Mouse (Mus musculus): ENCODE results near the gene Gm10309. TPM values are rescaled to one million over a fixed set of nuclear protein-coding genes. Genes with fewer than 3 reads are reported as not detected.
A peak's percentile ranks its signal among the peaks of the same experiment; 100 is the strongest.

Gm10309 gene
- polyA plus RNA-seq (2014; fragmentation: Nextera tagmentation; extraction: Ambion mirVana) = 0.11 and 0.24 TPM in 2 replicates

- peak; percentile 29 for DNase-seq (ENCODE audit: low spot score)
- 86% methylated on average over 8 of the region's 8 CpGs for WGBS
- no peaks in the 10 kb centered on the region for H3K9me3 ChIP-seq (ENCODE audit: control insufficient read depth, low read length)
These were observed at the start of gene Gm10309 for GRCm38 (mm10) chr17:86505183-86505631. Gm10309 (minus strand) TSS chr17:86505232.

GRCm38 (mm10) chr17:86551995-86552394 is 47.0 kb upstream of the Gm10309 start:
- H3K4me2 ChIP-seq (ENCODE audit: low read depth, low read length) = no peak overlapping the region
- no peak overlapping the region for H3K9ac ChIP-seq (ENCODE audit: low read depth, low read length)
- 85% methylated on average over 6 of the region's 6 CpGs for WGBS
- no peaks in the 10 kb centered on the region for H3K36me3 ChIP-seq (ENCODE audit: control insufficient read depth, insufficient read depth, low read length)
- no peak for ATAC-seq (ENCODE audit: low read depth)
- no peaks in the 10 kb centered on the region for H3K27me3 ChIP-seq (replicated peaks; ENCODE audit: control insufficient read depth, insufficient read depth, low read length)
- no peak overlapping the region for H3K4me3 ChIP-seq (ENCODE audit: low read depth, low read length)
- H3K9me3 ChIP-seq (ENCODE audit: control insufficient read depth, low read length) = no peaks in the 10 kb centered on the region
- no peak for DNase-seq (ENCODE audit: low spot score)
- H3K4me1 ChIP-seq (ENCODE audit: control insufficient read depth, insufficient read depth, low read length) = no peaks in the 10 kb centered on the region
- no peak overlapping the region for H3K27ac ChIP-seq (replicated peaks; ENCODE audit: low read depth, low read length)

More at GRCm38 (mm10) chr17:86505183-86505631, at the start of gene Gm10309:
- H3K4me3 ChIP-seq (ENCODE audit: low read depth, low read length) = no peak within 1 kb of the TSS
- H3K27me3 ChIP-seq (replicated peaks; ENCODE audit: control insufficient read depth, insufficient read depth, low read length) = no peaks in the 10 kb centered on the region
- H3K4me2 ChIP-seq (ENCODE audit: low read depth, low read length) = no peak within 1 kb of the TSS
- 0 out of 2 replicates have a peak, but pooled peaks cover 2% of the 10 kb centered on the region for H3K4me1 ChIP-seq (ENCODE audit: control insufficient read depth, insufficient read depth, low read length)
- no peak within 1 kb of the TSS for H3K9ac ChIP-seq (ENCODE audit: low read depth, low read length)
- ATAC-seq (ENCODE audit: low read depth) = no peak
- no peak within 1 kb of the TSS for H3K27ac ChIP-seq (replicated peaks; ENCODE audit: low read depth, low read length)
- H3K36me3 ChIP-seq (ENCODE audit: control insufficient read depth, insufficient read depth, low read length) = no peaks in the 10 kb centered on the region

GRCm38 (mm10) chr17:86551561-86551960 is 46.5 kb upstream of the Gm10309 start:
- no peak overlapping the region for H3K9ac ChIP-seq (ENCODE audit: low read depth, low read length)
- H3K9me3 ChIP-seq (ENCODE audit: control insufficient read depth, low read length) = no peaks in the 10 kb centered on the region
- H3K27ac ChIP-seq (replicated peaks; ENCODE audit: low read depth, low read length) = no peak overlapping the region
- ATAC-seq (ENCODE audit: low read depth) = no peak
- no peak for DNase-seq (ENCODE audit: low spot score)
- H3K4me1 ChIP-seq (ENCODE audit: control insufficient read depth, insufficient read depth, low read length) = no peaks in the 10 kb centered on the region
- H3K27me3 ChIP-seq (replicated peaks; ENCODE audit: control insufficient read depth, insufficient read depth, low read length) = no peaks in the 10 kb centered on the region
- no peak overlapping the region for H3K4me3 ChIP-seq (ENCODE audit: low read depth, low read length)
- 85% methylated on average over 10 of the region's 10 CpGs for WGBS
- H3K4me2 ChIP-seq (ENCODE audit: low read depth, low read length) = no peak overlapping the region
- no peaks in the 10 kb centered on the region for H3K36me3 ChIP-seq (ENCODE audit: control insufficient read depth, insufficient read depth, low read length)

DNA sequence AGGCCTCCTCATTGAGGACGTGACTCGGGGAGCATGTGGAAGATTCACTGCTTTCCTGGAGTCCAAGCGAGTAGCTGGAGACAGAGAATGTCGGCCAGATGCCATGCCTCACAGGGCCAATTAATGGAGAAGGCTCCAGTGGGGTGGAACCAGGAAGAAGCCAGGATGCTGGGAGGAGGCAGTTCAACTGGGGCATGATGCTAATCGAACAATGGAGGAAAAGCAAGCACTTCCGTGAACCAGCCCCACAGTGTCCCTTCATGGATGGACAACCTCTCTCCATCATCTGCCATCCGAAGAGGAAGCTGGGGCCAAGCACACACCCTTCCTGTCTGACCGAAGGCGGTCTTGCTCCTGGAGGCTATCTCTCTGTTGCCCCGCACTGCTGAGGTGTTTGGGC is 44.1 kb upstream of the Gm10309 start:
- no peak for DNase-seq (ENCODE audit: low spot score)

GRCm38 (mm10) chr17:86546529-86546928 is 41.5 kb upstream of the Gm10309 start:
- no peak overlapping the region for H3K4me2 ChIP-seq (ENCODE audit: low read depth, low read length)
- no peak overlapping the region for H3K27ac ChIP-seq (replicated peaks; ENCODE audit: low read depth, low read length)
- ATAC-seq (ENCODE audit: low read depth) = no peak
- no peaks in the 10 kb centered on the region for H3K27me3 ChIP-seq (replicated peaks; ENCODE audit: control insufficient read depth, insufficient read depth, low read length)
- WGBS = 67% methylated on average over 7 of the region's 7 CpGs
- no peak overlapping the region for H3K9ac ChIP-seq (ENCODE audit: low read depth, low read length)
- no peaks in the 10 kb centered on the region for H3K4me1 ChIP-seq (ENCODE audit: control insufficient read depth, insufficient read depth, low read length)
- H3K4me3 ChIP-seq (ENCODE audit: low read depth, low read length) = no peak overlapping the region
- DNase-seq (ENCODE audit: low spot score) = no peak
- H3K36me3 ChIP-seq (ENCODE audit: control insufficient read depth, insufficient read depth, low read length) = no peaks in the 10 kb centered on the region
- no peaks in the 10 kb centered on the region for H3K9me3 ChIP-seq (ENCODE audit: control insufficient read depth, low read length)

More for the DNA sequence above, 44.1 kb upstream of the Gm10309 start:
- H3K27ac ChIP-seq (replicated peaks; ENCODE audit: low read depth, low read length) = no peak overlapping the region
- H3K4me3 ChIP-seq (ENCODE audit: low read depth, low read length) = no peak overlapping the region
- no peaks in the 10 kb centered on the region for H3K27me3 ChIP-seq (replicated peaks; ENCODE audit: control insufficient read depth, insufficient read depth, low read length)
- 89% methylated on average over 10 of the region's 10 CpGs for WGBS
- no peak overlapping the region for H3K4me2 ChIP-seq (ENCODE audit: low read depth, low read length)
- H3K4me1 ChIP-seq (ENCODE audit: control insufficient read depth, insufficient read depth, low read length) = no peaks in the 10 kb centered on the region
- H3K9ac ChIP-seq (ENCODE audit: low read depth, low read length) = no peak overlapping the region
- ATAC-seq (ENCODE audit: low read depth) = no peak
- no peaks in the 10 kb centered on the region for H3K36me3 ChIP-seq (ENCODE audit: control insufficient read depth, insufficient read depth, low read length)
- no peaks in the 10 kb centered on the region for H3K9me3 ChIP-seq (ENCODE audit: control insufficient read depth, low read length)

DNA sequence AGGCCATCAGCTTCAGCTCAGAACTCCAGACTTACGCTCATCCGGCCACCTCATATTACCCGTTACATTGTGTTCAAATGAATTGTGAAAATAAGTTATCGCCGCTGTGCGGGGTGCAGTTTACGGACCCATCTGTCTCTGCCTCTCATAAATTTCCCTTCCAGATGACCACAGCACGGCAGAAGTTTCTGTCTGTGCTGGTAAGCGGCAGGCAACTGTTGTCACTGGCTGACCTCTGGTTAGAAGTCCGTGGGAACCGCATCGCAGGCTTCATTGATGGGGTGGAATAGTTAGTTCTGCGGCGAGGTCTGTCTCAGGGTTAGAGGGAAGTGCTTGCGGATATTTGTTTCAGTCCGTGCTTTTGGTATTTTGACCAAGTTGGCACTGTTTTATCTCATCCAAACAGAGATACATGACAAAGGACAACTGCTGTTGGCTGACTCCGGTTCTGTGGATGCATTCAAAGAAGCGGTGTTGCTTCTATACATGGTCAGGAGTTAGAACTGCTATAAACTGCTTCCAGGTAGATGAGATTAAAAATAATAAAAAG is 34.9 kb upstream of the Gm10309 start:
- Histone ChIP-seq H3K9me3 (ENCODE audit: control insufficient read depth, low read length) (no peaks in the 10 kb centered on the region), H3K27me3 (replicated peaks; ENCODE audit: control insufficient read depth, insufficient read depth, low read length) (no peaks in the 10 kb centered on the region), H3K9ac (ENCODE audit: low read depth, low read length) (no peak overlapping the region), H3K4me3 (ENCODE audit: low read depth, low read length) (no peak overlapping the region), H3K4me1 (ENCODE audit: control insufficient read depth, insufficient read depth, low read length) (no peaks in the 10 kb centered on the region; the same call in 1 of the 2 replicates), H3K27ac (replicated peaks; ENCODE audit: low read depth, low read length) (no peak overlapping the region), H3K4me2 (ENCODE audit: low read depth, low read length) (no peak overlapping the region), H3K36me3 (ENCODE audit: control insufficient read depth, insufficient read depth, low read length) (no peaks in the 10 kb centered on the region)
- 90% methylated on average over 18 of the region's 18 CpGs for WGBS
- ATAC-seq (ENCODE audit: low read depth) = no peak
- DNase-seq (ENCODE audit: low spot score) = no peak

DNA sequence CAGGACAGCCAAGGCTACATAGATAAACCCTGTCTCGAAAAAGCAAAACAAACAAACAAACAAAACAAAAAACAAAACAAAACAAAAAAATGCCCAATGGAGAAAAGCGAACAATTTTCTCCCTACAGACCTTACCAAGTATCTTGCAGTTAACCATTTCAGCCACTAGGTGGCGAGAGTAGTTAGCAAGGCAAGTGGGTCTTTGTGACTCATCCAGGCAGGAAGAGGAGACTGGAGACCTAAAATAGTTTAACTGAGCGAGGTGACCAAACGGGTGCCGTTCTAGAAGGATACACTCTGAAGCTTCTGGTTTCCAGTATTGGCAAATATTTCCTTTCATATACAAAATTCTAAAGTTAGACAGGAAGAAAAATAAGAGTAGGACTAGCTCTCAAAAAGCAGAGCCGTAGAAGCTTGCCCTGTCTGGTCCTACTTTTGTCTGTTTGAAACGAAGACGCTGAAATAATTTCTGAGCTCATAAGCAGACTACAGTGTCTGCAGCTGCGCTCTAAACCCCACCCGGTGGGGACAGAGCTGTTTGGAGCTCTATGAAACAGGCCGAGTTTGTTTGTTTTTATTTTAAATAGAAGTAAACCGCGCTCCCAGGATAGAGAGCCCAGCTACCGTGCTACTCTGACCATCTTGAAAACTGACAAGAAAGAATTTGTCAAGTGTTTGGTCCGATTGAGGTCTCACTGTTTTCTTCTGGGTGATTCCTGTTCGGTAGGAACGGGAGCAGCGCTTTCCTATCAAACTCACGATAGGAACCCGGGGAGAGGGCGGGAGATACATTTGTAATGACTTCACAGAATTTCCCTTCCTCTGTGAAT is 31.0 kb upstream of the Gm10309 start:
- peak; percentile 95 for DNase-seq (ENCODE audit: low spot score)
- H3K9ac ChIP-seq (ENCODE audit: low read depth, low read length) = peak overlapping the region; percentile 47
- peak overlapping the region; percentile 25 for H3K4me3 ChIP-seq (ENCODE audit: low read depth, low read length)
- H3K27ac ChIP-seq (replicated peaks; ENCODE audit: low read depth, low read length) = peak overlapping the region; percentile 57
- no peaks in the 10 kb centered on the region for H3K27me3 ChIP-seq (replicated peaks; ENCODE audit: control insufficient read depth, insufficient read depth, low read length)
- peak overlapping the region; percentile 56 for H3K4me2 ChIP-seq (ENCODE audit: low read depth, low read length)
- H3K9me3 ChIP-seq (ENCODE audit: control insufficient read depth, low read length) = no peaks in the 10 kb centered on the region
- no peaks in the 10 kb centered on the region for H3K36me3 ChIP-seq (ENCODE audit: control insufficient read depth, insufficient read depth, low read length)
- WGBS = 20% methylated on average over 22 of the region's 22 CpGs
- peak; percentile 84 for ATAC-seq (ENCODE audit: low read depth)
- H3K4me1 ChIP-seq (ENCODE audit: control insufficient read depth, insufficient read depth, low read length) = peaks cover 8% of the 10 kb centered on the region; the same call in 1 of the 2 replicates

DNA sequence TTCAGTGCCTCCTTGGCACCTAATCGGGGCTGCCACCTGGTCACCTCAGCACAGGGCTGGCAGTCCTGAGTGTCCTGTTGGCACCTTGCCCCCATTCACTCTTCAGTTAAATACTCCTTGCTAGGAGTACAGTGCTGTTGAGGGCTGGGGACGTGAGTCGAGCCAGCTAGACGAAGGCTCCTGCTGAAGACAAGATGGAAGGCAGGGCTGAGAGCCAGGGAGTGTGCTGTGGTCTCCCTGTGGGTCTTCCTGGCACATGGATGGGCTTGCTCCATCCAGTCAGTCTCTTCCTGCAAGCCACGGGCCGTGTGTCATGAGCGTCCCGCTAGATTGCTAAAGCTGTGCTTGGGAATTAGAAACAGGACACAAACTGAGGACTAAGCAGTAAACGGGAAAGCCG is 30.1 kb upstream of the Gm10309 start:
- DNase-seq (ENCODE audit: low spot score) (no peak), ATAC-seq (ENCODE audit: low read depth) (no peak)
- H3K4me2 ChIP-seq (ENCODE audit: low read depth, low read length) = no peak overlapping the region
- H3K9me3 ChIP-seq (ENCODE audit: control insufficient read depth, low read length) = no peaks in the 10 kb centered on the region
- no peaks in the 10 kb centered on the region for H3K27me3 ChIP-seq (replicated peaks; ENCODE audit: control insufficient read depth, insufficient read depth, low read length)
- 59% methylated on average over 10 of the region's 10 CpGs for WGBS
- no peak overlapping the region for H3K4me3 ChIP-seq (ENCODE audit: low read depth, low read length)
- H3K9ac ChIP-seq (ENCODE audit: low read depth, low read length) = no peak overlapping the region
- peaks cover 8% of the 10 kb centered on the region; the same call in 1 of the 2 replicates for H3K4me1 ChIP-seq (ENCODE audit: control insufficient read depth, insufficient read depth, low read length)
- H3K27ac ChIP-seq (replicated peaks; ENCODE audit: low read depth, low read length) = 0 out of 2 replicates have a peak overlapping the region, but pooled peaks have one; percentile 29
- no peaks in the 10 kb centered on the region for H3K36me3 ChIP-seq (ENCODE audit: control insufficient read depth, insufficient read depth, low read length)

Data from embryonic facial prominence, embryonic 14.5 days (tissue).